Mouse (Mus musculus) midbrain, embryonic 13.5 days (tissue): ENCODE measurements around the gene Smg6. TPM values are rescaled to one million over a fixed set of nuclear protein-coding genes. Genes with fewer than 3 reads are reported as not detected.

Experiments used
- ATAC-seq: fragments of 200-750 bp; cut with Nextera tagmentation; 2 replicates; pipeline ENCODE4 v1.8.0; 2017; ENCODE audit warnings: mild to moderate bottlenecking, moderate TSS enrichment, moderate library complexity
- H3K27ac ChIP-seq: fragments of 300-500 bp; sonication (generic); 2 replicates; pipeline ENCODE4 v1.5.1; 2015; ENCODE audit warnings: inconsistent platforms, mild to moderate bottlenecking, moderate library complexity
- H3K27me3 ChIP-seq: fragments of 300-500 bp; sonication (generic); 2 replicates; pipeline ENCODE4 v1.6.1; 2015; ENCODE audit warnings: mild to moderate bottlenecking, inconsistent platforms
- H3K36me3 ChIP-seq: fragments of 300-500 bp; sonication (generic); 2 replicates; pipeline ENCODE4 v1.6.1; 2015; ENCODE audit warnings: mild to moderate bottlenecking, inconsistent platforms
- H3K4me1 ChIP-seq: fragments of 300-500 bp; sonication (generic); replicated peaks from 2 replicates; pipeline ENCODE4 v1.6.1; 2015; ENCODE audit warnings: inconsistent platforms
- H3K4me2 ChIP-seq: fragments of 300-500 bp; sonication (generic); replicated peaks from 2 replicates; pipeline ENCODE4 v1.6.1; 2015; ENCODE audit warnings: moderate library complexity, mild to moderate bottlenecking, inconsistent platforms
- H3K4me3 ChIP-seq: fragments of 300-500 bp; sonication (generic); replicated peaks from 2 replicates; pipeline ENCODE4 v1.5.1; 2015; ENCODE audit warnings: mild to moderate bottlenecking, inconsistent platforms
- H3K9ac ChIP-seq: fragments of 300-500 bp; sonication (generic); replicated peaks from 2 replicates; pipeline ENCODE4 v1.6.1; 2015; ENCODE audit warnings: mild to moderate bottlenecking, inconsistent platforms
- H3K9me3 ChIP-seq: fragments of 300-500 bp; sonication (generic); 2 replicates; pipeline ENCODE4 v1.6.1; 2016; ENCODE audit warnings: mild to moderate bottlenecking, inconsistent platforms
- WGBS: fragments of 180-500 bp; shearing (Covaris S2); methylation state at CpG from one replicate; pipeline ENCODE4 v1.1.7; 2015; 5-methylcytosine and 5-hydroxymethylcytosine counted together
- polyA plus RNA-seq: library from polyadenylated mRNA; unstranded; fragments of >200 nt; fragmentation: Nextera tagmentation; extraction: Ambion mirVana; gene quantifications from 2 replicates; pipeline ENCODE4 v1.2.1, GENCODE M21; 2015

Smg6 gene
- polyA plus RNA-seq, 1 experiment from 2014 or later: 21.0 TPM

GRCm38 (mm10) chr11:75194850-75195461 lies 269.3 kb downstream of the Smg6 start:
- H3K4me1 ChIP-seq: peaks cover 79% of the 10 kb centered on the region
- H3K4me3 ChIP-seq: peak overlapping the region; percentile 64
- peaks cover 69% of the 10 kb centered on the region for H3K27me3 ChIP-seq
- peak overlapping the region; percentile 79 for H3K4me2 ChIP-seq
- under 1% methylated on average over 39 of the region's 39 CpGs for WGBS
- H3K36me3 ChIP-seq: 0 out of 2 replicates have a peak, but pooled peaks cover 3% of the 10 kb centered on the region
- no peaks in the 10 kb centered on the region for H3K9me3 ChIP-seq
- H3K9ac ChIP-seq: peak overlapping the region; percentile 78
- peak overlapping the region; percentile 80 for H3K27ac ChIP-seq
- ATAC-seq: peak; percentile 43

DNA sequence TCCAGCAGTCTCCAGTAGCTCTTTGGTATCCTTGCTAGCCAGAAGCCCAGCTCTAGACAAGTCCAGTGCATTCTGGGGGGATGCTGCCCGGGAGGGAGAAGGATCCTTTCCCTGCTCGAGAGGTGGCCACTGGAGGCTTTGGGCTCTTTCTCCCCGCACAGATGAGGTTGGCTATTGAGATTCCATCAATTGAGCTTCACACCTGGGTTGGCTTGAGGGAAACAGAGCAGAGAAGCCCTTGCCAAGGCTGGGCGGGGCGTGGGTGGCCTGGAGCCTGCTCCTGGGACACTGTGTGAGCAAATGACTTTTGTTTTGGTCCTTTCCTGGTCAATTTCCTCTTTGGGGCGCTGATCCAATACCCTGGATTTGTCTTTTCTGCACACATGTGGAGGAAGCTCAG lies 270.5 kb downstream of the Smg6 start:
- Histone ChIP-seq H3K4me2 (peak overlapping the region; percentile 79), H3K4me3 (peak overlapping the region; percentile 64)
- 45% methylated on average over 6 of the region's 6 CpGs for WGBS

GRCm38 (mm10) chr11:75197956-75198355 lies 272.3 kb downstream of the Smg6 start:
- peaks cover 48% of the 10 kb centered on the region for H3K27me3 ChIP-seq

More for the DNA sequence above, 270.5 kb downstream of the Smg6 start:
- peak overlapping the region; percentile 80 for H3K27ac ChIP-seq
- H3K36me3 ChIP-seq: 0 out of 2 replicates have a peak, but pooled peaks cover 3% of the 10 kb centered on the region
- peaks cover 81% of the 10 kb centered on the region for H3K4me1 ChIP-seq
- peak overlapping the region; percentile 56 for H3K9ac ChIP-seq
- H3K9me3 ChIP-seq: no peaks in the 10 kb centered on the region
- no peak for ATAC-seq
- H3K27me3 ChIP-seq: peaks cover 66% of the 10 kb centered on the region

DNA sequence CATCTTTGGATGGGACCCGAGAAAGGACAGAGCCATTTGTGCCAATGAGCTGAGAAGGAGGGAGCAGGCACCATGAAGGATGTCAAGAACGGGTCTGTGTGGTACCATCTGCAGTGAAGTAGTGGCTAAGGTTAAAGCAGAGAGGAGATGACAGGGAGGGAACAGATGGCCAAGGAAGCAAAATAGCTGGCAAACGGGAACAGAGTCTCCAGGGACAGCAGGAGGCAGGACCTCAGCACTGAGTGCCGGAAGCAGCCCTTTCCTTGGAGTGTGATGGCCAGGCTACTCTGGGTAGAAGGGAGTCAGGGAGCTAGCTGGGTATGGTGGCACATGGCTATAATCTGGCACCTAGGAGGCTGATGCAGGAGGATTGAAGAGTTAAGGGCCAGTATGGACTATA lies 273.2 kb downstream of the Smg6 start:
- Histone ChIP-seq H3K9ac (no peak overlapping the region), H3K27me3 (peaks cover 40% of the 10 kb centered on the region), H3K9me3 (no peaks in the 10 kb centered on the region), H3K4me3 (no peak overlapping the region), H3K27ac (no peak overlapping the region), H3K36me3 (0 out of 2 replicates have a peak, but pooled peaks cover 3% of the 10 kb centered on the region), H3K4me1 (peaks cover 80% of the 10 kb centered on the region), H3K4me2 (no peak overlapping the region)
- ATAC-seq: no peak
- 63% methylated on average over 4 of the region's 4 CpGs for WGBS

More at GRCm38 (mm10) chr11:75197956-75198355, 272.3 kb downstream of the Smg6 start:
- H3K4me3 ChIP-seq: no peak overlapping the region
- no peaks in the 10 kb centered on the region for H3K9me3 ChIP-seq
- H3K36me3 ChIP-seq: 0 out of 2 replicates have a peak, but pooled peaks cover 3% of the 10 kb centered on the region
- no peak overlapping the region for H3K27ac ChIP-seq
- WGBS: 34% methylated on average over 7 of the region's 7 CpGs
- 0 out of 2 replicates have a peak overlapping the region, but pooled peaks have one; percentile 31 for H3K4me2 ChIP-seq
- ATAC-seq: no peak
- peaks cover 81% of the 10 kb centered on the region for H3K4me1 ChIP-seq
- no peak overlapping the region for H3K9ac ChIP-seq

DNA sequence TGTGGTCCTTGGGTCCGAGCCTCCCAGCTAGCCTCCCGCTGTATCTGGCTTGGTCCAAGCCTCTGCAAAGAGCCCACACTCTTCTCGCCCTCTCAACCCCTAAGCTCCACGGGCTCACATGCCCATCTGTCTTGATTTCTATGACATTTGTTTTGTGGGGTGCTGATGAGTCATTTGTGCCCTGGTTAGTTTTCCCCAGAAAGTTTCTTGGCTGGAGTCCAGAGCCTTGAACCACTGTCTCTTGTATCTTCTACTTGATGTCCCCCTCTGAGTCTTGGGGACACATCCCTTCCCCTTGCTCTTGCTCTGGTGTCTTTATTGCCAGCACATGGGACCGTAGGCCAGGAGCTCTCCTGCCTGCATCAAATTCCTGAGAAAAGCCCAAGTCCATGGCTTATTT lies 274.3 kb downstream of the Smg6 start:
- WGBS: 87% methylated on average over 5 of the region's 5 CpGs
- H3K4me1 ChIP-seq: peaks cover 78% of the 10 kb centered on the region
- no peak overlapping the region for H3K4me3 ChIP-seq
- peaks cover 28% of the 10 kb centered on the region for H3K27me3 ChIP-seq
- H3K4me2 ChIP-seq: no peak overlapping the region
- no peak overlapping the region for H3K9ac ChIP-seq
- 0 out of 2 replicates have a peak, but pooled peaks cover 3% of the 10 kb centered on the region for H3K36me3 ChIP-seq
- no peaks in the 10 kb centered on the region for H3K9me3 ChIP-seq
- no peak for ATAC-seq
- no peak overlapping the region for H3K27ac ChIP-seq

- Histone ChIP-seq H3K9me3 (no peaks in the 10 kb centered on the region), H3K9ac (no peak overlapping the region), H3K4me1 (peaks cover 77% of the 10 kb centered on the region), H3K27ac (peak overlapping the region; percentile 11), H3K4me3 (no peak overlapping the region), H3K36me3 (0 out of 2 replicates have a peak, but pooled peaks cover 3% of the 10 kb centered on the region), H3K4me2 (no peak overlapping the region), H3K27me3 (peaks cover 18% of the 10 kb centered on the region)
- 93% methylated on average over 12 of the region's 12 CpGs for WGBS
- ATAC-seq: no peak
These were observed 275.3 kb downstream of the Smg6 start for GRCm38 (mm10) chr11:75200935-75201334.

- Histone ChIP-seq H3K9me3 (no peaks in the 10 kb centered on the region), H3K27ac (peak overlapping the region; percentile 11), H3K4me2 (no peak overlapping the region), H3K4me3 (no peak overlapping the region), H3K9ac (no peak overlapping the region), H3K27me3 (peaks cover 10% of the 10 kb centered on the region), H3K4me1 (peaks cover 74% of the 10 kb centered on the region), H3K36me3 (0 out of 2 replicates have a peak, but pooled peaks cover 3% of the 10 kb centered on the region)
- no peak for ATAC-seq
- WGBS: 62% methylated on average over 8 of the region's 8 CpGs
These were observed 276.1 kb downstream of the Smg6 start for GRCm38 (mm10) chr11:75201721-75202120.

DNA sequence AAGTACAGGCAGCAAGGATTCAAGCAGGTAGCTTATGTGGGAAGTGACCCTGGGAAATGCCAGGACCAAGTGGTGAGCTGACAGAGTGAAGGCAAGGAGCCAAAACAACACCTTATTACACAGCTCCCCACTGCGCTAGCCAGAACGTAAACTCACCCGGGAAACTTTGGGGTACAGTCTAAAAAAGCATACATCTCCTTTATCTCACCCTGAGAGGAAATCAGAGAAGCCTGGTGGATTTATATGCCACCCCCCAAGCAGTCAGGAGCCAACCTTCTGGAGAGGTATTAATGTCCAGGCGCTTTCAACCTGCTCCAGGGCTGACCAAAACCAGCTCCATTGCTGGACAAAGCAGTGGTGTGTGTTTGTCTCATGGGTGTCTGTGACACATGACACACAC lies 278.3 kb downstream of the Smg6 start:
- Histone ChIP-seq H3K9ac (no peak overlapping the region), H3K27ac (peak overlapping the region; percentile 56; the same call in 1 of the 2 replicates), H3K4me3 (no peak overlapping the region), H3K36me3 (0 out of 2 replicates have a peak, but pooled peaks cover 3% of the 10 kb centered on the region), H3K4me2 (no peak overlapping the region), H3K4me1 (peaks cover 67% of the 10 kb centered on the region), H3K27me3 (no peaks in the 10 kb centered on the region), H3K9me3 (no peaks in the 10 kb centered on the region)
- 87% methylated on average over 4 of the region's 4 CpGs for WGBS
- no peak for ATAC-seq

- Histone ChIP-seq H3K4me2 (no peak overlapping the region), H3K9ac (no peak overlapping the region), H3K27me3 (no peaks in the 10 kb centered on the region), H3K4me3 (no peak overlapping the region), H3K36me3 (0 out of 2 replicates have a peak, but pooled peaks cover 1% of the 10 kb centered on the region), H3K27ac (peak overlapping the region; percentile 56), H3K4me1 (peaks cover 72% of the 10 kb centered on the region), H3K9me3 (no peaks in the 10 kb centered on the region)
- 36% methylated on average over 9 of the region's 9 CpGs for WGBS
- no peak for ATAC-seq
These were observed 278.8 kb downstream of the Smg6 start for GRCm38 (mm10) chr11:75204472-75204871.

DNA sequence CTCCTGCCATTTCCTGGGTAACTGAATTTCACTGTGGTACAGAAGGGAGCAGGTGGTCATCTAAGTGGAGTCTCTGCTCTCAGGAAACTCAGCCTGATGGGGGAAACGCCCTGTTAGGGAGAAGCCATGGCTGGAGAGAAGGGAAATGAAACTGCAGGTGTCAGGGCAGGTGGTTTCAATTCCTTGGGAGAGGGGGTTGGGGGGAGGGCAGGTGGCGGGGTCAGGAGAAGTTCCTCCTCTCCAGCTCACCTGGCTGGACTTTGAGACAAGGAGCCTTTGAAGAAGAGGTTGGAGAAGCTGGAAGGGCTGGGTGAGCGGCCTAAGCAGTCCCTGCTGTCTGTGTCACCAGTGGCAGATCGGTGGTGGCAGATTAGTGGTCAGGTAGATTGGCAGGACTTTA lies 280.7 kb downstream of the Smg6 start:
- H3K36me3 ChIP-seq: no peaks in the 10 kb centered on the region
- no peak overlapping the region for H3K9ac ChIP-seq
- H3K9me3 ChIP-seq: no peaks in the 10 kb centered on the region
- no peak for ATAC-seq
- no peak overlapping the region for H3K27ac ChIP-seq
- no peak overlapping the region for H3K4me3 ChIP-seq
- H3K4me1 ChIP-seq: peaks cover 79% of the 10 kb centered on the region
- no peaks in the 10 kb centered on the region for H3K27me3 ChIP-seq
- no peak overlapping the region for H3K4me2 ChIP-seq
- WGBS: 79% methylated on average over 4 of the region's 4 CpGs

DNA sequence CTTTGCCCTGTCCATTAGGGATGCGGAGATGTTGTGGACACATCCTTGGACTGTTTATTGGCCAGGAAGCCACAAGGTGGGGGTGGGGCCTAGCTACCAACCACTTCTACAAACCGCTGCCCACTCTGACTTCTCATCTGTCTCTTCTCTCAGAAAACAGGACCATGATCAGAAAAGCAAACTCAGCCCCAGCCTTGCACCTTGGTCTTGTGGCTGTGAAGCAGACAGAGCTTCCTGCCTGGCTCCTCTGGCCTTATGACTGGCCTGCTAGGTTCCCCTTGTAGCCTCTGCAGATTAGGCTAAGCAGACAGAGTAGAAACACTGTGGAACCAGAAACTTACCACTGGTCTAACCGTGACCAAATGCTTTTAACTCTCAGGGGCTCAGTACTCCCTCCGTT lies 283.7 kb downstream of the Smg6 start:
- Histone ChIP-seq H3K9ac (no peak overlapping the region), H3K9me3 (no peaks in the 10 kb centered on the region), H3K4me3 (no peak overlapping the region), H3K36me3 (no peaks in the 10 kb centered on the region), H3K4me1 (peaks cover 81% of the 10 kb centered on the region), H3K27me3 (no peaks in the 10 kb centered on the region), H3K4me2 (no peak overlapping the region), H3K27ac (peak overlapping the region; percentile 86)
- WGBS: 60% methylated on average over 4 of the region's 4 CpGs
- ATAC-seq: no peak

DNA sequence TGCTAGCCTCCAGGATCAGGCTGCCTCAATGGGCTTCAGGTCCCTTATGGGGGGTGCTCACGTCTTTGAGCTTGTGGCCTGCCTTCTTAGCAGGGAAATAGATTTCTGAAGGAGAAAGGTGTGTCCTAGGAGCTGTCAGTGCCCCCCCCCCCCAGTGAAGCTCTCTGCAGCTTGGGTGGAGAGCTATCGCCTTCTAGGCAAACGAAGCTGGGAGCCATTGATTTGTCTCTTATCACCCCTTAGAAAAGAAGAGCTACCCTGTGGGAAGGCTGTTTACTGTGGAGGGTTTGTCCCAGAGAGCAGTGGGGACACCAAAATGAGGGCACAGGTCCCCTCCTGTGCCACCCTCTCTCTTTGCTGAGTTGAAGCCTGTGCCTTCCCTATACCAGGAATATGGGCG lies 284.5 kb downstream of the Smg6 start:
- peaks cover 81% of the 10 kb centered on the region for H3K4me1 ChIP-seq
- WGBS: 45% methylated on average over 4 of the region's 4 CpGs

More for the DNA sequence above, 284.5 kb downstream of the Smg6 start:
- Histone ChIP-seq H3K9me3 (no peaks in the 10 kb centered on the region), H3K36me3 (no peaks in the 10 kb centered on the region), H3K9ac (no peak overlapping the region; the same call in 1 of the 2 replicates), H3K4me3 (no peak overlapping the region), H3K27ac (peak overlapping the region; percentile 86), H3K4me2 (0 out of 2 replicates have a peak overlapping the region, but pooled peaks have one; percentile 25), H3K27me3 (no peaks in the 10 kb centered on the region)
- ATAC-seq: no peak
